8 mouse cellular contexts compared by ENCODE assay signal in the genomic region with DNA sequence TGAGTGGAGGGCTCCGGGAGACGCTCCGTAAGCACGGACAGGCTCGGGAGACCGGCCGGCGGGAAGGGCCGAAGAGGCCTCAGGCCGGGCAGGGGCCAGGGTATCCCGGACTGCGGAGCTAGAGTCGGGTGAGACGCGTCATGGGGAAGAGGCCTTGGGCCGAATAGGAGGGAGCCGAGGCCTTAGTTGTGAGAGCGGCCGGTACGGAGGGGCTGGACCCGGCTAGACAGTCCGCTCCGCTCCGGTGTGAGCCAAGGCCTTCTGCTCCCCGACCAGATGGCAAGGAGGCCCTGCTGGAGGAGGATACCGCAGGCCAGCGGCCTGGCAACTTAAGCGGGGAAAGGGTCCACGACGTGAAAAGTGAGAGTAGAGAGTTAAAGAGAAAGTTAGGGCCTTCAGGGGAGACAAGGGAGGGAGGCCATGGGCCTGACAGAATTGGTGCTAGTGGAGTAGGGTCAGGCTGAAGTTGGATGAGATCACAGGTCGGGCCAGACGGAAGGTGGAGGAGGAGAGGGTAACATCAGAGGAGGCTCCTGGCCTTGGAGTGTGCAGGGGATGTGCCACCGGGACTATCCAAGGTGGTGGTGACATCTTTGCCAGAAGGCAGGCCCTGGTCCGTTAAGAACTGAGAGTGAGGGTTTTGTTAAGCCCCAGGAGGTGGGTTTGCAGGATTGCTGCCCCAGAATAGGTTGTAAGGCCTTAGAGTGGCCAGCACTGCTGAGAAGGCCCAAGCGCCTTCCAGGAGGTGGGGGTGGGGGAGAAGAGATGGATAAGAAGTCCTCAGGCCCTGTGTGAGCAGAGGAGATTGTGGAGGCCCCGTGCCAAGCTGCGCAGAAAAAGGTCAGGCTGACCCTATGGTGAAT. TPM values are rescaled to one million over a fixed set of nuclear protein-coding genes. Genes with fewer than 3 reads are reported as not detected.
DNase-seq lines count a peak whose midpoint lies in the region; ATAC-seq and TF ChIP-seq lines count a peak whose summit lies in the region.

No protein-coding gene starts in this region.

- H3K4me1 ChIP-seq in bone marrow macrophage, adult 2 months (ENCODE audit: control insufficient read depth, insufficient read depth, low read length) = peaks cover 17% of the 10 kb centered on the region

- H3K27ac ChIP-seq in gastrocnemius, adult 2 months = peak overlapping the region; percentile 98
- H3K27ac ChIP-seq in bone marrow macrophage, adult 2 months (ENCODE audit: insufficient read depth, low read depth, low read length) = peak overlapping the region; percentile 70

- intact Hi-C loops in gastrocnemius, adult 2 months (cut with DNase I) = no loop called here
- intact Hi-C loops in heart, postnatal 10 days (cut with DNase I) = loop anchor here (5.0 kb wide), 1 partner anchor 146 kb away; a partner anchor contains a TSS

- no peak for TF ChIP-seq CTCF in gastrocnemius, adult 2 months (IDR thresholded peaks at IDR 0.05)
- TF ChIP-seq CTCF in bone marrow macrophage, adult 2 months (IDR thresholded peaks at IDR 0.05; ENCODE audit: low read depth, low read length) = no peak

- no peak for TF ChIP-seq POLR2A in bone marrow macrophage, adult 2 months (IDR thresholded peaks at IDR 0.05; ENCODE audit: borderline replicate concordance, low read depth, low read length)

- peak; percentile 47 for ATAC-seq in erythroblast, adult 5-6 weeks (replicated peaks; ENCODE audit: low FRiP score, poor library complexity, severe bottlenecking)

- peak; percentile 59 for DNase-seq in gastrocnemius, adult 2 months
- DNase-seq in gastrocnemius, adult 18-20 months (ENCODE audit: low spot score) = no peak
- peak; percentile 66 to 67 for DNase-seq in heart, postnatal 10 days
- DNase-seq in kidney, postnatal 36 days = peak; percentile 13 to 54
- peak; percentile 62 to 63 for DNase-seq in lung, postnatal 4 days
- peak; percentile 62 to 81 for DNase-seq in spleen, postnatal 10 days (ENCODE audit: low spot score in 2 of 2)

- peak overlapping the region; percentile 97 for H3K4me3 ChIP-seq in gastrocnemius, adult 2 months
- peak overlapping the region; percentile 91 for H3K4me3 ChIP-seq in bone marrow macrophage, adult 2 months (ENCODE audit: insufficient read depth, low read length)

RNA-seq across cellular contexts. Expression of a gene that starts 1.5 kb away (rescaled TPM):
- 10 to 100 TPM; 21.2 to 22.1 TPM for total RNA-seq in gastrocnemius, adult 2 months (2021)
- 10 to 100 TPM; 18.1 to 18.2 TPM for total RNA-seq in gastrocnemius, adult 18-20 months (2021)
- polyA plus RNA-seq in bone marrow macrophage, adult 2 months (2012; ENCODE audit: insufficient read depth, insufficient read length, missing spikeins) = 28.2 and 29.0 TPM in 2 replicates
- total RNA-seq in erythroblast, adult 5-6 weeks (2015; ENCODE audit: low replicate concordance) = 3.5 and 9.0 TPM in 2 replicates
- 1.3 and 3.3 TPM in 2 replicates for total RNA-seq in erythroblast, adult 5-6 weeks (2017; ENCODE audit: low replicate concordance)
- 10 to 100 TPM; 33.2 to 39.7 TPM for total RNA-seq in heart, postnatal 10 days (2021)

RNA-seq across cellular contexts. Expression of a gene that starts 1.7 kb away (rescaled TPM):
- total RNA-seq in gastrocnemius, adult 2 months (2021) = 100 to 1,000 TPM; 765 to 991 TPM
- 100 to 1,000 TPM; 730 to 801 TPM for total RNA-seq in gastrocnemius, adult 18-20 months (2021)
- 470 and 523 TPM in 2 replicates for polyA plus RNA-seq in bone marrow macrophage, adult 2 months (2012; ENCODE audit: insufficient read depth, insufficient read length, missing spikeins)
- total RNA-seq in erythroblast, adult 5-6 weeks (2015; ENCODE audit: low replicate concordance) = 197 and 223 TPM in 2 replicates
- total RNA-seq in erythroblast, adult 5-6 weeks (2017; ENCODE audit: low replicate concordance) = 191 and 235 TPM in 2 replicates
- total RNA-seq in heart, postnatal 10 days (2021) = 1,000 to 10,000 TPM; 1,784 to 1,838 TPM

RNA-seq across cellular contexts. Expression of a gene that starts 22.9 kb away (rescaled TPM):
- 10 to 100 TPM; 12.3 to 16.9 TPM for total RNA-seq in gastrocnemius, adult 2 months (2021)
- total RNA-seq in gastrocnemius, adult 18-20 months (2021) = 10 to 100 TPM; 13.2 to 14.2 TPM
- 12.4 and 12.8 TPM in 2 replicates for polyA plus RNA-seq in bone marrow macrophage, adult 2 months (2012; ENCODE audit: insufficient read depth, insufficient read length, missing spikeins)
- 2.5 and 2.9 TPM in 2 replicates for total RNA-seq in erythroblast, adult 5-6 weeks (2015; ENCODE audit: low replicate concordance)
- 0.43 and 1.1 TPM in 2 replicates for total RNA-seq in erythroblast, adult 5-6 weeks (2017; ENCODE audit: low replicate concordance)
- total RNA-seq in heart, postnatal 10 days (2021) = 10 to 100 TPM; 23.5 to 24.8 TPM

RNA-seq across cellular contexts. Expression of a gene that starts 46.9 kb away (rescaled TPM):
- total RNA-seq in gastrocnemius, adult 2 months (2021) = under 1 TPM; 0.23 to 0.36 TPM
- total RNA-seq in gastrocnemius, adult 18-20 months (2021) = under 1 TPM; 0.28 to 0.71 TPM
- polyA plus RNA-seq in bone marrow macrophage, adult 2 months (2012; ENCODE audit: insufficient read depth, insufficient read length, missing spikeins) = 10.0 and 11.7 TPM in 2 replicates
- total RNA-seq in erythroblast, adult 5-6 weeks (2015; ENCODE audit: low replicate concordance) = 7.7 and 8.1 TPM in 2 replicates
- total RNA-seq in erythroblast, adult 5-6 weeks (2017; ENCODE audit: low replicate concordance) = 14.8 and 16.8 TPM in 2 replicates
- 1 to 10 TPM; 3.7 TPM for total RNA-seq in heart, postnatal 10 days (2021)

RNA-seq across cellular contexts. Expression of a gene that starts 47.0 kb away (rescaled TPM):
- total RNA-seq in gastrocnemius, adult 2 months (2021) = 10 to 100 TPM; 47.9 to 50.7 TPM
- 10 to 100 TPM; 46.1 to 49.9 TPM for total RNA-seq in gastrocnemius, adult 18-20 months (2021)
- polyA plus RNA-seq in bone marrow macrophage, adult 2 months (2012; ENCODE audit: insufficient read depth, insufficient read length, missing spikeins) = 22.3 and 24.0 TPM in 2 replicates
- 0.63 and 7.9 TPM in 2 replicates for total RNA-seq in erythroblast, adult 5-6 weeks (2015; ENCODE audit: low replicate concordance)
- 2.2 and 6.8 TPM in 2 replicates for total RNA-seq in erythroblast, adult 5-6 weeks (2017; ENCODE audit: low replicate concordance)
- total RNA-seq in heart, postnatal 10 days (2021) = 10 to 100 TPM; 78.4 to 81.9 TPM
